In genomic region chr10:118956352-118956751, GRCm38 (mm10) we compare ENCODE assay signal across 19 mouse cellular contexts.
DNase-seq lines count a peak whose midpoint lies in the region; ATAC-seq and TF ChIP-seq lines count a peak whose summit lies in the region.
"Had no signal": no experiment of that assay in that cellular context is flagged by ENCODE, and none has a peak within 500 bp of the region (broad histone marks: within the 10 kb centered on the region; RNA-seq: fewer than 3 reads in every experiment).

No protein-coding gene starts in this region.

- no peak overlapping the region for H3K27ac ChIP-seq in hindbrain, postnatal 0 days
- no peak overlapping the region for H3K27ac ChIP-seq in hindbrain, embryonic 12.5 days
- no peak overlapping the region for H3K27ac ChIP-seq in embryonic facial prominence, embryonic 15.5 days (replicated peaks)
- no peak overlapping the region for H3K27ac ChIP-seq in heart, adult 2 months
- H3K27ac ChIP-seq: heart, embryonic 10.5 days; intestine, embryonic 15.5 days; limb, embryonic 13.5 days; neural tube, embryonic 12.5 days had no signal

- intact Hi-C loops in heart, adult 2 months (cut with DNase I): no loop called here

- no peak for ATAC-seq in hindbrain, postnatal 0 days
- ATAC-seq in hindbrain, embryonic 12.5 days (ENCODE audit: low FRiP score): no peak
- peak; percentile 89 for ATAC-seq in embryonic facial prominence, embryonic 15.5 days (ENCODE audit: insufficient number of reproducible peaks, low FRiP score, low TSS enrichment, low read depth)
- ATAC-seq in inflammation-experienced regulatory T-cells, adult 6 months: no peak
- ATAC-seq: intestine, embryonic 15.5 days; midbrain, embryonic 16.5 days had no signal

- TF ChIP-seq POLR2A in heart, adult 2 months (IDR thresholded peaks at IDR 0.05; ENCODE audit: insufficient read depth, low read depth, low read length): no peak

- H3K27me3 ChIP-seq in hindbrain, postnatal 0 days (ENCODE audit: insufficient read depth, low read length): no peaks in the 10 kb centered on the region
- peaks cover 5% of the 10 kb centered on the region for H3K27me3 ChIP-seq in hindbrain, embryonic 12.5 days
- H3K27me3 ChIP-seq in embryonic facial prominence, embryonic 15.5 days: no peaks in the 10 kb centered on the region
- H3K27me3 ChIP-seq in heart, adult 2 months (ENCODE audit: control insufficient read depth, insufficient read depth, low read length): no peaks in the 10 kb centered on the region
- H3K27me3 ChIP-seq: intestine, embryonic 15.5 days; limb, embryonic 13.5 days; neural tube, embryonic 12.5 days had no signal

- H3K4me3 ChIP-seq in hindbrain, postnatal 0 days (ENCODE audit: low read length): no peak overlapping the region
- no peak overlapping the region for H3K4me3 ChIP-seq in hindbrain, embryonic 12.5 days
- no peak overlapping the region for H3K4me3 ChIP-seq in embryonic facial prominence, embryonic 15.5 days (replicated peaks)
- H3K4me3 ChIP-seq in heart, adult 2 months: no peak overlapping the region
- H3K4me3 ChIP-seq: heart, embryonic 10.5 days; intestine, embryonic 15.5 days; limb, embryonic 13.5 days; neural tube, embryonic 12.5 days had no signal

- WGBS in hindbrain, postnatal 0 days: 43% methylated on average over 9 of the region's 9 CpGs
- 71% methylated on average over 9 of the region's 9 CpGs for WGBS in hindbrain, embryonic 12.5 days
- WGBS in embryonic facial prominence, embryonic 15.5 days: 31% methylated on average over 9 of the region's 9 CpGs
- 79% methylated on average over 9 of the region's 9 CpGs for WGBS in heart, adult 2 months

- H3K9me3 ChIP-seq in hindbrain, postnatal 0 days (ENCODE audit: low read length): no peaks in the 10 kb centered on the region
- H3K9me3 ChIP-seq in hindbrain, embryonic 12.5 days (replicated peaks): no peaks in the 10 kb centered on the region
- H3K9me3 ChIP-seq in embryonic facial prominence, embryonic 15.5 days (replicated peaks): no peaks in the 10 kb centered on the region
- H3K9me3 ChIP-seq: heart, embryonic 10.5 days; intestine, embryonic 15.5 days; limb, embryonic 13.5 days; neural tube, embryonic 12.5 days had no signal

- DNase-seq in hindbrain, postnatal 0 days (ENCODE audit: low spot score): peak; percentile 17
- DNase-seq in brain, adult 2 months (ENCODE audit: low read depth, low spot score): peak; percentile 74
- DNase-seq in left cerebral cortex, adult 18-20 months (ENCODE audit: low spot score in 2 of 2): peak; percentile 11 to 28
- DNase-seq in heart, adult 2 months: no peak
- DNase-seq in kidney, adult 11 months: no peak
- DNase-seq: adrenal gland, postnatal 10 days; cerebellum, postnatal 25 days; heart, postnatal 4 days; kidney, postnatal 14 days; lung, embryonic 14.5 days; retina, postnatal 1 day had no signal

- no peaks in the 10 kb centered on the region for H3K79me2 ChIP-seq in heart, adult 2 months (replicated peaks; ENCODE audit: control insufficient read depth, insufficient read depth, low read length)

- H3K9ac ChIP-seq in hindbrain, postnatal 0 days (replicated peaks; ENCODE audit: low read length): no peak overlapping the region
- H3K9ac ChIP-seq in hindbrain, embryonic 12.5 days: no peak overlapping the region
- H3K9ac ChIP-seq in embryonic facial prominence, embryonic 15.5 days: no peak overlapping the region
- H3K9ac ChIP-seq in heart, adult 2 months (ENCODE audit: low read depth, low read length): no peak overlapping the region
- H3K9ac ChIP-seq: intestine, embryonic 15.5 days; limb, embryonic 13.5 days; lung, embryonic 14.5 days; neural tube, embryonic 12.5 days had no signal

- no peak for TF ChIP-seq CTCF in hindbrain, postnatal 0 days (IDR thresholded peaks at IDR 0.05; ENCODE audit: low read depth)
- no peak for TF ChIP-seq CTCF in heart, adult 2 months (IDR thresholded peaks at IDR 0.05)

- H3K36me3 ChIP-seq in hindbrain, postnatal 0 days (ENCODE audit: insufficient read depth, low read length): no peaks in the 10 kb centered on the region
- no peaks in the 10 kb centered on the region for H3K36me3 ChIP-seq in hindbrain, embryonic 12.5 days
- no peaks in the 10 kb centered on the region for H3K36me3 ChIP-seq in embryonic facial prominence, embryonic 15.5 days
- H3K36me3 ChIP-seq in heart, adult 2 months (ENCODE audit: control insufficient read depth, insufficient read depth, low read length): no peaks in the 10 kb centered on the region
- H3K36me3 ChIP-seq: heart, embryonic 10.5 days; intestine, embryonic 15.5 days; limb, embryonic 13.5 days; neural tube, embryonic 12.5 days had no signal

- H3K4me2 ChIP-seq in hindbrain, postnatal 0 days (ENCODE audit: low read depth, low read length): no peak overlapping the region
- H3K4me2 ChIP-seq in hindbrain, embryonic 12.5 days (replicated peaks): no peak overlapping the region
- no peak overlapping the region for H3K4me2 ChIP-seq in embryonic facial prominence, embryonic 15.5 days (replicated peaks)
- H3K4me2 ChIP-seq: intestine, embryonic 15.5 days; limb, embryonic 13.5 days; lung, embryonic 14.5 days; neural tube, embryonic 12.5 days had no signal

- TF ChIP-seq EP300 in heart, adult 2 months (IDR thresholded peaks at IDR 0.05; ENCODE audit: insufficient read depth, low read depth, low read length): no peak

- no peaks in the 10 kb centered on the region for H3K4me1 ChIP-seq in hindbrain, postnatal 0 days (ENCODE audit: insufficient read depth, low read length)
- H3K4me1 ChIP-seq in hindbrain, embryonic 12.5 days: peaks cover 13% of the 10 kb centered on the region
- peaks cover 11% of the 10 kb centered on the region; the same call in 1 of the 2 replicates for H3K4me1 ChIP-seq in embryonic facial prominence, embryonic 15.5 days
- H3K4me1 ChIP-seq in heart, adult 2 months (ENCODE audit: control insufficient read depth, insufficient read depth, low read length): no peaks in the 10 kb centered on the region
- H3K4me1 ChIP-seq: intestine, embryonic 15.5 days; limb, embryonic 13.5 days had no signal

Comparison
In these comparisons a context has a peak if more than half of its experiments do, and no peak if none do; other contexts are left out.
1. DNase-seq: peak in hindbrain, postnatal 0 days (single experiment), brain, adult 2 months (single experiment) and left cerebral cortex, adult 18-20 months (2 of 2); none in heart, adult 2 months (0 of 2) and kidney, adult 11 months (single experiment).